In genomic region chr5:88519232-88519631, GRCm38 (mm10) we compare ENCODE assay signal across 10 mouse cellular contexts. TPM values are rescaled to one million over a fixed set of nuclear protein-coding genes. Genes with fewer than 3 reads are reported as not detected.
DNase-seq lines count a peak whose midpoint lies in the region; ATAC-seq and TF ChIP-seq lines count a peak whose summit lies in the region.
"Had no signal": no experiment of that assay in that cellular context is flagged by ENCODE, and none has a peak within 500 bp of the region (broad histone marks: within the 10 kb centered on the region; RNA-seq: fewer than 3 reads in every experiment).

No protein-coding gene starts in this region.

- TF ChIP-seq POLR2A in limb, embryonic 14.5 days (IDR thresholded peaks at IDR 0.05; ENCODE audit: borderline replicate concordance, extremely low read depth, insufficient read depth, insufficient read length), result no peak

- H3K9ac ChIP-seq in forebrain, embryonic 13.5 days, result no peak overlapping the region
- H3K9ac ChIP-seq in forebrain, embryonic 12.5 days, result no peak overlapping the region
- no peak overlapping the region for H3K9ac ChIP-seq in limb, embryonic 14.5 days (ENCODE audit: low read depth, low read length, severe bottlenecking)

- no peak overlapping the region for H3K4me3 ChIP-seq in forebrain, embryonic 13.5 days
- no peak overlapping the region for H3K4me3 ChIP-seq in forebrain, embryonic 12.5 days (replicated peaks)
- no peak overlapping the region for H3K4me3 ChIP-seq in limb, embryonic 14.5 days (replicated peaks; ENCODE audit: low read length)
- no peak overlapping the region for H3K4me3 ChIP-seq in limb, embryonic 10.5 days
- H3K4me3 ChIP-seq: myocyte had no signal

- no peaks in the 10 kb centered on the region for H3K27me3 ChIP-seq in forebrain, embryonic 13.5 days
- H3K27me3 ChIP-seq in forebrain, embryonic 12.5 days, result no peaks in the 10 kb centered on the region
- no peaks in the 10 kb centered on the region for H3K27me3 ChIP-seq in limb, embryonic 14.5 days (ENCODE audit: control insufficient read depth, insufficient read depth, low read length)
- no peaks in the 10 kb centered on the region for H3K27me3 ChIP-seq in limb, embryonic 10.5 days (ENCODE audit: low read depth, poor library complexity, severe bottlenecking)

- H3K36me3 ChIP-seq in forebrain, embryonic 13.5 days (ENCODE audit: poor library complexity, severe bottlenecking), result no peaks in the 10 kb centered on the region
- H3K36me3 ChIP-seq in forebrain, embryonic 12.5 days (replicated peaks), result no peaks in the 10 kb centered on the region
- H3K36me3 ChIP-seq in limb, embryonic 14.5 days (ENCODE audit: control insufficient read depth, insufficient read depth, low read length), result no peaks in the 10 kb centered on the region
- no peaks in the 10 kb centered on the region for H3K36me3 ChIP-seq in limb, embryonic 10.5 days

- H3K4me1 ChIP-seq in forebrain, embryonic 13.5 days, result no peaks in the 10 kb centered on the region
- H3K4me1 ChIP-seq in forebrain, embryonic 12.5 days, result no peaks in the 10 kb centered on the region
- H3K4me1 ChIP-seq in limb, embryonic 14.5 days (ENCODE audit: control insufficient read depth, insufficient read depth, low read length), result no peaks in the 10 kb centered on the region
- H3K4me1 ChIP-seq in limb, embryonic 10.5 days, result no peaks in the 10 kb centered on the region

- peak; percentile 51 for DNase-seq in limb, embryonic 14.5 days (ENCODE audit: low spot score)
- no peak for DNase-seq in limb, embryonic 10.5 days (ENCODE audit: low spot score)
- peak; percentile 68 for DNase-seq in MN1 (ENCODE audit: low spot score)
- peak; percentile 72 for DNase-seq in embryo, embryonic 11 days

- no peaks in the 10 kb centered on the region for H3K9me3 ChIP-seq in forebrain, embryonic 13.5 days (replicated peaks)
- H3K9me3 ChIP-seq in forebrain, embryonic 12.5 days, result no peaks in the 10 kb centered on the region
- H3K9me3 ChIP-seq in limb, embryonic 14.5 days (ENCODE audit: control insufficient read depth, low read length), result no peaks in the 10 kb centered on the region
- H3K9me3 ChIP-seq in limb, embryonic 10.5 days (replicated peaks), result no peaks in the 10 kb centered on the region

- WGBS in forebrain, embryonic 13.5 days, result 3% methylated on average over 2 of the region's 2 CpGs
- WGBS in forebrain, embryonic 12.5 days, result 7% methylated on average over 2 of the region's 2 CpGs
- 1% methylated on average over 2 of the region's 2 CpGs for WGBS in limb, embryonic 14.5 days
- 11% methylated on average over 2 of the region's 2 CpGs for WGBS in limb, embryonic 10.5 days

- no peak overlapping the region for H3K4me2 ChIP-seq in forebrain, embryonic 13.5 days
- H3K4me2 ChIP-seq in forebrain, embryonic 12.5 days, result no peak overlapping the region
- H3K4me2 ChIP-seq in limb, embryonic 14.5 days (replicated peaks; ENCODE audit: low read depth, low read length, severe bottlenecking), result no peak overlapping the region

- ATAC-seq in forebrain, embryonic 13.5 days, result peak; percentile 75
- ATAC-seq in forebrain, embryonic 12.5 days (ENCODE audit: low FRiP score), result no peak
- ATAC-seq in limb, embryonic 14.5 days (ENCODE audit: low FRiP score, low read depth), result no peak
- ATAC-seq in megakaryocyte, adult 5-6 weeks (ENCODE audit: poor library complexity, severe bottlenecking), result peak; percentile 88
- ATAC-seq in erythroid progenitor cell, adult 5-6 weeks (replicated peaks; ENCODE audit: low FRiP score, poor library complexity, severe bottlenecking), result no peak

- no peak overlapping the region for H3K27ac ChIP-seq in forebrain, embryonic 13.5 days
- H3K27ac ChIP-seq in forebrain, embryonic 12.5 days, result no peak overlapping the region
- no peak overlapping the region for H3K27ac ChIP-seq in limb, embryonic 14.5 days (replicated peaks; ENCODE audit: low read depth, low read length)
- no peak overlapping the region for H3K27ac ChIP-seq in limb, embryonic 10.5 days

RNA-seq across cellular contexts. Expression of gene Jchain, which starts 8.5 kb away (rescaled TPM):
- polyA plus RNA-seq in forebrain, embryonic 13.5 days (2015; fragmentation: Nextera tagmentation; extraction: Ambion mirVana), result 0.18 and 0.38 TPM in 2 replicates
- polyA plus RNA-seq in forebrain, embryonic 12.5 days (2016; fragmentation: Nextera tagmentation; extraction: Ambion mirVana), result 0.31 and 0.56 TPM in 2 replicates
- polyA plus RNA-seq in limb, embryonic 14.5 days (2012; rRNA removed), result 0.47 and 0.53 TPM in 2 replicates
- 0.36 TPM in 1 of 2 replicates, not detected in the other for polyA plus RNA-seq in limb, embryonic 14.5 days (2014; fragmentation: Nextera tagmentation; extraction: Ambion mirVana)
- polyA plus RNA-seq in limb, embryonic 10.5 days (2016; fragmentation: Nextera tagmentation; extraction: Ambion mirVana), result 0.14 TPM in 1 of 2 replicates, not detected in the other
- total RNA-seq in megakaryocyte, adult 5-6 weeks (2015), result 14.6 and 57.2 TPM in 2 replicates
- total RNA-seq in megakaryocyte, adult 5-6 weeks (2017), result 9.2 and 29.6 TPM in 2 replicates
- 33.2 and 58.7 TPM in 2 replicates for total RNA-seq in erythroid progenitor cell, adult 5-6 weeks (2015; ENCODE audit: low replicate concordance)
- total RNA-seq in erythroid progenitor cell, adult 5-6 weeks (2017; ENCODE audit: low replicate concordance), result 23.1 and 23.7 TPM in 2 replicates

RNA-seq across cellular contexts. Expression of gene Enam, which starts 31.5 kb away (rescaled TPM):
- not detected in 2 replicates for polyA plus RNA-seq in forebrain, embryonic 13.5 days (2015; fragmentation: Nextera tagmentation; extraction: Ambion mirVana)
- not detected in 2 replicates for polyA plus RNA-seq in forebrain, embryonic 12.5 days (2016; fragmentation: Nextera tagmentation; extraction: Ambion mirVana)
- polyA plus RNA-seq in limb, embryonic 14.5 days (2012; rRNA removed), result 0.03 and 0.06 TPM in 2 replicates
- polyA plus RNA-seq in limb, embryonic 14.5 days (2014; fragmentation: Nextera tagmentation; extraction: Ambion mirVana), result 0.07 and 0.12 TPM in 2 replicates
- 0.06 TPM in 1 of 2 replicates, not detected in the other for polyA plus RNA-seq in limb, embryonic 10.5 days (2016; fragmentation: Nextera tagmentation; extraction: Ambion mirVana)
- total RNA-seq in megakaryocyte, adult 5-6 weeks (2015), result not detected in 2 replicates
- not detected in 2 replicates for total RNA-seq in megakaryocyte, adult 5-6 weeks (2017)
- not detected in 2 replicates for total RNA-seq in erythroid progenitor cell, adult 5-6 weeks (2015; ENCODE audit: low replicate concordance)
- not detected in 2 replicates for total RNA-seq in erythroid progenitor cell, adult 5-6 weeks (2017; ENCODE audit: low replicate concordance)
- polyA plus RNA-seq: heart, embryonic 16.5 days; myocyte had no signal

RNA-seq across cellular contexts. Expression of gene Utp3, which starts 35.0 kb away (rescaled TPM):
- 57.2 and 62.9 TPM in 2 replicates for polyA plus RNA-seq in forebrain, embryonic 13.5 days (2015; fragmentation: Nextera tagmentation; extraction: Ambion mirVana)
- 65.0 and 68.5 TPM in 2 replicates for polyA plus RNA-seq in forebrain, embryonic 12.5 days (2016; fragmentation: Nextera tagmentation; extraction: Ambion mirVana)
- 24.1 and 43.5 TPM in 2 replicates for polyA plus RNA-seq in limb, embryonic 14.5 days (2012; rRNA removed)
- 56.4 and 60.9 TPM in 2 replicates for polyA plus RNA-seq in limb, embryonic 14.5 days (2014; fragmentation: Nextera tagmentation; extraction: Ambion mirVana)
- polyA plus RNA-seq in limb, embryonic 10.5 days (2016; fragmentation: Nextera tagmentation; extraction: Ambion mirVana), result 80.2 and 84.7 TPM in 2 replicates
- 74.1 and 86.4 TPM in 2 replicates for total RNA-seq in megakaryocyte, adult 5-6 weeks (2015)
- total RNA-seq in megakaryocyte, adult 5-6 weeks (2017), result 56.8 and 60.0 TPM in 2 replicates
- total RNA-seq in erythroid progenitor cell, adult 5-6 weeks (2015; ENCODE audit: low replicate concordance), result 26.3 and 36.5 TPM in 2 replicates
- total RNA-seq in erythroid progenitor cell, adult 5-6 weeks (2017; ENCODE audit: low replicate concordance), result 27.2 and 28.7 TPM in 2 replicates

RNA-seq across cellular contexts. Expression of gene Rufy3, which starts 45.6 kb away (rescaled TPM):
- polyA plus RNA-seq in forebrain, embryonic 13.5 days (2015; fragmentation: Nextera tagmentation; extraction: Ambion mirVana), result 192 and 200 TPM in 2 replicates
- polyA plus RNA-seq in forebrain, embryonic 12.5 days (2016; fragmentation: Nextera tagmentation; extraction: Ambion mirVana), result 166 and 178 TPM in 2 replicates
- 12.1 and 15.0 TPM in 2 replicates for polyA plus RNA-seq in limb, embryonic 14.5 days (2012; rRNA removed)
- polyA plus RNA-seq in limb, embryonic 14.5 days (2014; fragmentation: Nextera tagmentation; extraction: Ambion mirVana), result 9.6 and 10.4 TPM in 2 replicates
- 8.1 and 9.6 TPM in 2 replicates for polyA plus RNA-seq in limb, embryonic 10.5 days (2016; fragmentation: Nextera tagmentation; extraction: Ambion mirVana)
- 10.3 and 12.2 TPM in 2 replicates for total RNA-seq in megakaryocyte, adult 5-6 weeks (2015)
- 17.7 and 20.7 TPM in 2 replicates for total RNA-seq in megakaryocyte, adult 5-6 weeks (2017)
- total RNA-seq in erythroid progenitor cell, adult 5-6 weeks (2015; ENCODE audit: low replicate concordance), result 0.36 and 0.42 TPM in 2 replicates
- 4.0 and 9.3 TPM in 2 replicates for total RNA-seq in erythroid progenitor cell, adult 5-6 weeks (2017; ENCODE audit: low replicate concordance)

Comparison
In these comparisons a context has a peak if more than half of its experiments do, and no peak if none do; other contexts are left out.
1. ATAC-seq: peak in forebrain, embryonic 13.5 days (single experiment) and megakaryocyte, adult 5-6 weeks (single experiment); none in forebrain, embryonic 12.5 days (single experiment), limb, embryonic 14.5 days (single experiment) and erythroid progenitor cell, adult 5-6 weeks (single experiment).